Mouse (Mus musculus) G1E (cell line): ENCODE measurements around the gene Dnttip1. TPM values are rescaled to one million over a fixed set of nuclear protein-coding genes. Genes with fewer than 3 reads are reported as not detected.

ENCODE experiments used
- ATAC-seq: 2 replicates; pipeline ENCODE4 v1.8.0; 2016; ENCODE audit warnings: mild to moderate bottlenecking; ENCODE audit not compliant: insufficient number of reproducible peaks, poor library complexity, low FRiP score, severe bottlenecking; ENCODE audit errors: extremely low read depth
- DNase-seq: peaks from one replicate; pipeline ENCODE4 v3.0.0; 2012; ENCODE audit warnings: low spot score
- H3K27me3 ChIP-seq: 2 replicates; pipeline ENCODE4 v1.6.1; 2012; ENCODE audit warnings: mild to moderate bottlenecking, low read length, inconsistent platforms; ENCODE audit not compliant: insufficient read depth
- H3K36me3 ChIP-seq: replicated peaks from 2 replicates; pipeline ENCODE3; 2012; ENCODE audit warnings: mild to moderate bottlenecking, inconsistent platforms
- H3K4me1 ChIP-seq: 2 replicates; pipeline ENCODE4 v1.6.1; 2012; ENCODE audit warnings: low read depth, low read length, inconsistent platforms, mixed read lengths; ENCODE audit not compliant: insufficient read depth
- H3K4me3 ChIP-seq: 2 replicates; pipeline ENCODE4 v1.5.1; 2012; ENCODE audit warnings: low read depth, mild to moderate bottlenecking, inconsistent platforms, low read length, moderate library complexity, mixed read lengths
- H3K9me3 ChIP-seq: replicated peaks from 2 replicates; pipeline ENCODE4 v1.6.1; 2012; ENCODE audit warnings: inconsistent platforms
- CTCF ChIP-seq: IDR thresholded peaks from 2 replicates; pipeline ENCODE4 v1.5.1; 2012; ENCODE audit warnings: low read depth, low read length, inconsistent platforms, mixed read lengths
- GATA1 ChIP-seq: IDR thresholded peaks from 2 replicates; pipeline ENCODE4 v1.6.1; 2012; ENCODE audit warnings: borderline replicate concordance, low read length, inconsistent platforms, mixed read lengths
- GATA2 ChIP-seq: IDR thresholded peaks from 2 replicates; pipeline ENCODE4 v1.6.1; 2012; ENCODE audit warnings: low read depth, low read length, inconsistent platforms, borderline replicate concordance
- POLR2AphosphoS5 ChIP-seq: IDR thresholded peaks from 2 replicates; pipeline ENCODE4 v1.6.1; 2012; ENCODE audit warnings: low read depth, low read length, inconsistent platforms; ENCODE audit not compliant: insufficient replicate concordance
- TAL1 ChIP-seq: conservative IDR thresholded peaks from 2 replicates; pipeline ENCODE4 v1.6.1; 2012; ENCODE audit warnings: low read depth, low read length, inconsistent platforms, mixed read lengths
- polyA plus RNA-seq: library from polyadenylated mRNA; stranded (reverse); fragments of >175 nt; gene quantifications from 2 replicates; pipeline ENCODE4 v1.2.3, GENCODE M21; 2012
- total RNA-seq, 2 experiments: library from RNA; stranded (forward) in 1 of 2; stranded (reverse) in 1 of 2; fragments of 200-1000 nt in 1 of 2; fragments of >200 nt in 1 of 2; fragmentation: Nextera tagmentation in 1 of 2; gene quantifications; 2 replicates each; pipeline ENCODE4 v1.2.3; 2014 to 2017

Gene Dnttip1
- total RNA-seq (2014; fragmentation: Nextera tagmentation) (58.1 and 86.2 TPM in 2 replicates), total RNA-seq (2017) (18.0 and 23.8 TPM in 2 replicates), polyA plus RNA-seq (122 and 135 TPM in 2 replicates)

DNA sequence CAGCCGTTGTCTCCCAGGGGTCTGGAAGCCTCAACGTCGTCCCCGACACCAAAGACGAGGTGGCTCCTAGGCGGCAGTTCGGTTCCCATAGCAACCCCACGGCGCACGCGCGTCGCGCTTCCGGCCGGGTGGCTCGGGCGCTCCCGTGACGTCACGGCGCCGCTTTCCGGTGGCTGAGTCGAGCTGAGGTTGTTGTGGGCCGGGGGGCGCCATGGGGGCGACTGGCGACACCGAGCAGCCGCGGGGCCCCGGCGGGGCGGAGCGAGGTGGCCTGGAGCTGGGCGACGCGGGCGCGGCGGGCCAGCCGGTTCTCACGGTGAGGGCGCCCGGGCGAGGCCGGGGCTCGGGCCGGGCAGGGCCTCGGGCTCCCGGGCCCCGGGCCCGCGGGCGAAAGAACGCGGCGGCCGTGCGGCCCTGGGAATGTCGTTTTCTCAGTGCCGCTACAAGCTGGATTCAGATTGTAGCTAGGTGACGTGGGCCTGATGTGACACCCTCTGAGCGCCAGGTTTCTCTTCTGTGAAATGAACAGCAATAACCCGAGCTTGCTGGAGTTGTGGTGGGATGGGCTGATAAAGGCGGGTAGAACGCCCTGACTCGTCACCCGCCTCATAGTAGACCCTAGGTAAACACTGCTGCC is at the start of gene Dnttip1, which contains the start of gene Wfdc3:
Gene Dnttip1, plus strand, starts transcription at position 141 of the 637 bp plus-strand sequence.
Gene Wfdc3, minus strand, starts transcription at position 89 of the 637 bp plus-strand sequence.
- peaks cover 15% of the 10 kb centered on the region for H3K27me3 ChIP-seq
- no peaks in the 10 kb centered on the region for H3K9me3 ChIP-seq
- TF ChIP-seq POLR2AphosphoS5 (no peak), TAL1 (no peak), GATA2 (no peak), GATA1 (no peak), CTCF (no peak)
- H3K4me3 ChIP-seq = peak within 1 kb of the TSS; percentile 82
- peak; percentile 84 for ATAC-seq
- H3K36me3 ChIP-seq = peaks cover 41% of the 10 kb centered on the region
- peaks cover 25% of the 10 kb centered on the region for H3K4me1 ChIP-seq
- peak; percentile 96 for DNase-seq

DNA sequence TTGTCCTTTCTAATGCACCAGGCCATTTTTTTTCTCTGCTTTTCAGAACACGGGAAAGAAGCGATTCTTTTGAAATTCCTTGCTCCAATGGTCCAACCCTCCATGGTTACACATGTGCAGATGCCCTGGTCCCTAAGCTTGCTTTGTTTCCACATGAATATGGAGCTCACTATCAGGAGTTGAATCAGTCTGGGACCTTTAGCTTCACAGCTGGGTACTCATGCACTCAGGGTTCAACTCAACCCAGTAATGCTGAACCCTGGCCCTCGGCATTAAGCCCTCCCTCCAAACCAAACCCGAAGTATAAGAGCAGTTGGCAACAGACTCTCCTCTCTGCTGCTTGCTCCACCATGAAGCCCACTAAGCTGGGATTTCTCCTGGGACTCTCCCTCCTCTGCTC is 47.6 kb upstream of the Dnttip1 start, which contains the start of gene Spint4:
Gene Spint4, plus strand, starts transcription at position 301 of the 400 bp plus-strand sequence.
- no peaks in the 10 kb centered on the region for H3K4me1 ChIP-seq
- ATAC-seq (no peak), DNase-seq (no peak)
- no peaks in the 10 kb centered on the region for H3K36me3 ChIP-seq
- 0 out of 2 replicates have a peak, but pooled peaks cover 7% of the 10 kb centered on the region for H3K27me3 ChIP-seq
- no peak within 1 kb of the TSS for H3K4me3 ChIP-seq
- no peaks in the 10 kb centered on the region for H3K9me3 ChIP-seq
- TF ChIP-seq CTCF (no peak), GATA2 (no peak), POLR2AphosphoS5 (no peak), TAL1 (no peak), GATA1 (no peak)

DNA sequence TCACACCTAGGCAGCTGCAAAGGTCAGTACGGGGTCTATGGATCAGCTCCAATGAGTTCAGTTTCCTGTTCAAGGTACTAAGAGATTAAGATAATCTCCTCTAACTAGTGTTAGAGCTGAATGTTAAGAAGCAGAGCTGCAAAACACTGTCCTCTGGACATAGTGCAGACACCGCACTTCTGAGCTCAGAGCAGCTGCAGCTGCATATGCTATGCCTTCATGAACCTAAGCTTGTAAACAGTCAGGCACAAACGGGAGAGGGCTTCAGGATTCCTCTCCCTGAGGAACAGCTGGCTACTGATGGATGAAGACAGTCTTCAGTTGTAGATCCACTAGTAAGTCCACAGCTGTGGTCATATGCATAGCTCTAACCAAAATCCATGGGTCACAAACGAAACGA is 44.8 kb upstream of the Dnttip1 start:
- Histone ChIP-seq H3K36me3 (no peaks in the 10 kb centered on the region), H3K9me3 (no peaks in the 10 kb centered on the region), H3K27me3 (0 out of 2 replicates have a peak, but pooled peaks cover 7% of the 10 kb centered on the region), H3K4me1 (no peaks in the 10 kb centered on the region), H3K4me3 (no peak overlapping the region)
- TF ChIP-seq POLR2AphosphoS5 = no peak
- TF ChIP-seq GATA2 = no peak
- no peak for TF ChIP-seq GATA1
- no peak for TF ChIP-seq TAL1
- TF ChIP-seq CTCF = no peak
- DNase-seq (no peak), ATAC-seq (no peak)

DNA sequence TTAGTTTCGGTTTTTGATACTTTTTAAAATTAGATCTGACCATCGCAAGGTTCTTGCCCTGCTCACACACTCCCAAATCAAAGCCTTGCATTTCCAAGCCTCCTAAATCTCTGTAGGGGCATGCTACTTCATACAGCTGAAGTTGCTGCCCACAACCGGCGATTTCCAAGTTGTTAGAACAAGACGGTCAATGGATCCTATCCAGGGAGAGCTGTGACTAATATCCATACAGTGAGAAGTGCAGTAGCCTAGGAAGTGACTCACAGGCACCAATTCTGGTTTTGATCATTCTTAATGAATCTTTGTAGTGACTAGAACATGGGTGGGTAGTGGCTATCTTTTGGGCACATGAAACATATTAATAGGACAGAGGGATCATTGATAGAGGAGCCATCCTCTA is 44.0 kb upstream of the Dnttip1 start:
- ATAC-seq = no peak
- no peak overlapping the region for H3K4me3 ChIP-seq

DNA sequence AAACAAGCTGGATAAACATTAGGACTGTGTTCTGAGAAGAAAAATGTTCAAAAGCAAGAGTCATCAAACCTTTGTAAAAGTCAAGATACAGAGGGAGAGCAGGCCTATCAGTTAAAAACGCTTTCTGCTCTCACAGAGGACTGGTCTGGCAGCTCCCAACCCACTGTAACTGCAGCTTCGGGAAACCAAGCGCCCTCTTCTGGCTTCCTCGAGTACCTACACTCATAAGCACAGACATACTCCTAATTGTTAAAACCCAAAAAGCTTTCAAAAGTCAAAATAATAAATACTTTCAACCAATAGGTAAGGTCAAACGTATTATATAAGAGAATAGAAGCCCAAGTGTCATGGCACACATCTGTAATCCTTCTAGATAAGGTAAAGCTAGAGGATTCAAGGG is 41.5 kb upstream of the Dnttip1 start:
- no peak for TF ChIP-seq GATA1
- no peak for TF ChIP-seq CTCF
- TF ChIP-seq TAL1 = no peak
- no peak for TF ChIP-seq POLR2AphosphoS5
- no peak for TF ChIP-seq GATA2
- H3K9me3 ChIP-seq = no peaks in the 10 kb centered on the region
- H3K4me1 ChIP-seq = no peaks in the 10 kb centered on the region
- ATAC-seq (no peak), DNase-seq (no peak)
- no peaks in the 10 kb centered on the region for H3K36me3 ChIP-seq
- H3K4me3 ChIP-seq = no peak overlapping the region
- H3K27me3 ChIP-seq = 0 out of 2 replicates have a peak, but pooled peaks cover 4% of the 10 kb centered on the region

More for the DNA sequence above, 44.0 kb upstream of the Dnttip1 start:
- Histone ChIP-seq H3K4me1 (no peaks in the 10 kb centered on the region), H3K36me3 (no peaks in the 10 kb centered on the region), H3K27me3 (0 out of 2 replicates have a peak, but pooled peaks cover 7% of the 10 kb centered on the region), H3K9me3 (no peaks in the 10 kb centered on the region)
- no peak for TF ChIP-seq TAL1
- no peak for DNase-seq

DNA sequence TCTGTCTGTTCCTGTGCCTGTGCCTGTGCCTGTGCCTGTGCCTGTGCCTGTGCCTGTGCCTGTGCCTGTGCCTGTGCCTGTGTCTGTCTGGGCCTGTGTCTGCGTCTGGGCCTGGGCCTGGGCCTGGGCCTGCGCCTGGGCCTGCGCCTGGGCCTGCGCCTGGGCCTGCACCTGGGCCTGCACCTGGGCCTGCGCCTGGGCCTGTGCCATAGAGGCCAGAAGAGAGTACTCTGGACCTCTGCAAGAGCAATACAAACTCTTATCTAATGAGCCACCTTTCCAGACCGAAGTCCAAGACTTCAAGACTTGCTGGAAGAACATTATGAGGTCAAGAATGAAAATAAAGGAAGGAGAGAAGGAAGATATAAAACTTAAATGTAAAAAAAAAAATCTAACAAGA is 40.5 kb upstream of the Dnttip1 start:
- no peak for ATAC-seq
- Histone ChIP-seq H3K9me3 (no peaks in the 10 kb centered on the region), H3K27me3 (0 out of 2 replicates have a peak, but pooled peaks cover 4% of the 10 kb centered on the region), H3K4me1 (no peaks in the 10 kb centered on the region), H3K36me3 (no peaks in the 10 kb centered on the region), H3K4me3 (no peak overlapping the region)
- no peak for DNase-seq
- TF ChIP-seq GATA1 = no peak
- TF ChIP-seq CTCF = no peak
- no peak for TF ChIP-seq POLR2AphosphoS5
- TF ChIP-seq TAL1 = no peak
- no peak for TF ChIP-seq GATA2
